22 mouse cellular contexts compared by ENCODE assay signal in genomic region chr2:170255533-170255932, GRCm38 (mm10).
"Had no signal": no experiment of that assay in that cellular context is flagged by ENCODE, and none has a peak within 500 bp of the region (broad histone marks: within the 10 kb centered on the region; RNA-seq: fewer than 3 reads in every experiment).

No protein-coding gene starts in this region.

- H3K4me1 ChIP-seq: midbrain, embryonic 15.5 days; neural tube, embryonic 15.5 days had no signal

- H3K4me3 ChIP-seq: lung, embryonic 15.5 days; midbrain, embryonic 13.5 days; midbrain, embryonic 15.5 days; myocyte; neural tube, embryonic 13.5 days; neural tube, embryonic 15.5 days had no signal

- DNase-seq: liver, postnatal 0 days; lung, adult 2 months; lung, postnatal 14 days; lung, postnatal 36 days; retina, postnatal 1 day; right cerebral cortex, adult 18-20 months; right cerebral cortex, postnatal 25 days; right cerebral cortex, postnatal 4 days; spleen, adult 18-20 months; thymus, adult 18-20 months; thymus, postnatal 14 days; thymus, postnatal 36 days had no signal

- H3K36me3 ChIP-seq: lung, embryonic 15.5 days; midbrain, embryonic 13.5 days; midbrain, embryonic 15.5 days; neural tube, embryonic 13.5 days; neural tube, embryonic 15.5 days had no signal

- H3K9me3 ChIP-seq: lung, embryonic 15.5 days; midbrain, embryonic 13.5 days; midbrain, embryonic 15.5 days; neural tube, embryonic 13.5 days; neural tube, embryonic 15.5 days had no signal

- H3K4me2 ChIP-seq: lung, embryonic 15.5 days; midbrain, embryonic 11.5 days; midbrain, embryonic 13.5 days; midbrain, embryonic 15.5 days; neural tube, embryonic 13.5 days; neural tube, embryonic 15.5 days had no signal

- H3K27ac ChIP-seq: lung, embryonic 15.5 days; macrophage; midbrain, embryonic 13.5 days; midbrain, embryonic 15.5 days; neural tube, embryonic 13.5 days; neural tube, embryonic 15.5 days had no signal

- ATAC-seq: liver, postnatal 0 days; lung, postnatal 0 days; midbrain, embryonic 13.5 days; midbrain, embryonic 15.5 days had no signal

- H3K27me3 ChIP-seq: lung, embryonic 15.5 days; megakaryocyte, embryonic 14.5 days; midbrain, embryonic 13.5 days; midbrain, embryonic 15.5 days; neural tube, embryonic 13.5 days; neural tube, embryonic 15.5 days had no signal

- H3K9ac ChIP-seq: liver, postnatal 0 days; lung, embryonic 15.5 days; midbrain, embryonic 13.5 days; midbrain, embryonic 15.5 days; neural tube, embryonic 13.5 days; neural tube, embryonic 15.5 days had no signal
